Mouse (Mus musculus): ENCODE data around the gene Prkg1.

Gene Prkg1

DNA sequence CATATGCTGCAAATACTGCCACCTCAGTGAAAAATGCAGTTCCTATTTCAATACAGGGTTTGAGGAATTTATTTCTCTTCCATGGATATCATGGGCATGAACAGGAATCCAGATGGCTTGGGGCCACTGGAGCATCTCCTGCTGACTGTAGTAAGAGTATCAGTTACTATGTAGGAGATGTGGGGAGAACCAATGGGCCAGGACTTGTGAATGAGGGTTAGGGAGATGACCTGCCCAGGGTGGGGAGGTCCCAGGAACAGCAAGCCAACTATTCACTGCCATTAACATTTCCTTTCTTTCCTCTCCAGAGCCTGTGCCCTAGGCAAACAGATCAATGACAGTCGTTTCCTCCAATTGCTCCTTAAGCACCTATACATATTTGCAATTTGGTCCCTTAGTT lies 593.8 kb downstream of the Prkg1 start:
- DNase-seq (ENCODE audit: low read depth, low spot score), result no peak

DNA sequence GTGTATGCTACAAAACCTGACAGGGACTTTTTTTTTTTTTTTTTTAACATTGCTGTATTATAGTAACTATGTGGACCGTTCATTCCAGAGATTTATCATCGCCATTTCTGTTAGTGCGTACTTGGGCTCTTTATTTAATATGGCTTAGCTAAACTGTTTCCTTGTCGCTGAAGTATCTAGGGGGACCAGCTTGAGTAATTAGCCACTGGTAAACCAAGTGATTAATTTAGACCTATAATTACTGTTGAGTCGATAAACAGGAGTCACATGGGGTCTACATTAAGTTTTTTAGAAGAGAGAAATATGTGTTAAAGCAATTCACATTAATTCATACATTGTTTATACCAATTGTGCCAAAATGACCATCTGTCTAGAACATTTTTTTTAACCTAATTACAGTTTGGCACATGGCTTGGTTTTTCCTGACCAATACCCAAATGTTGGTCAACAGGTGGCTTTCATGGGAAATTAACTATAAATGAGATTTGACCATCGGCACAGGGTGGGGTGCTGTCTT lies 605.8 kb downstream of the Prkg1 start:
- DNase-seq (ENCODE audit: low read depth, low spot score), result no peak

DNA sequence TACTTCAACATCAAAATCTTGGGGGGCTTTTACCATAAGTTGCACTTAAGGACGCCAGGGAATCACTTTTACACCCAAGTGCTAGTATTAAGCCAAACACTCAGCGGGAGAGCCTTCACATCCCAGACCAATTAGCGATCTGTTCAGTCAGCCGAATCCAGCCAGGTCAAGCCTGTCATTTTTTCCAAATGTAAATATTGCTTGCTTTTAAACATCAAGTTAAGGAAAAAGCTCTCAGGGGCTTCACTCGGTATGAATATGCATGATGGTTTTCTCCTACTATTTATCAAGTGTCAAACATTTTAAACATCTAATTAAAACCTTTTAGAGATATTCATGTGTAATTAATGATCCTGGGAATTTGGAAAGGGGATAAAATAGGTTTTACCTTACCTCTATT lies 611.4 kb downstream of the Prkg1 start:
- DNase-seq (ENCODE audit: low read depth, low spot score), result no peak

DNA sequence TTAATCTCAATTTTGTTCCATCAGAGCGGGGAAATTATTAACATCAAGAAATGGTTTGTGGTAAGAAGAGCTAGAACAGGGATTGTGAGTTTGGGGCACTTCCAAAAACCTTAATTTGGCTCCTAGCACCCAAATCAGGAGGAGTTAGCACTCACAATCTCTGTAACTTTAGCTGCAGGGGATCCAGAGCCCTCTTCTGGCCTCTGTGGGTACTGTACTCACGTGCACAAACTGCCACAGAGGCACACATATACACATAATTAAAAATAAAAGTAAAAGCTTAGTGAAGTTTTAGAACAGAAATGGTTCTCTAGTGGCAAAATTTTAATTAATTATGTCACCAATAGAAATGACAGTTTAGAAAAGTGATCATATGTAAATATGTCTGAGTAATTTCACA lies 614.9 kb downstream of the Prkg1 start:
- no peak for DNase-seq (ENCODE audit: low read depth, low spot score)

DNA sequence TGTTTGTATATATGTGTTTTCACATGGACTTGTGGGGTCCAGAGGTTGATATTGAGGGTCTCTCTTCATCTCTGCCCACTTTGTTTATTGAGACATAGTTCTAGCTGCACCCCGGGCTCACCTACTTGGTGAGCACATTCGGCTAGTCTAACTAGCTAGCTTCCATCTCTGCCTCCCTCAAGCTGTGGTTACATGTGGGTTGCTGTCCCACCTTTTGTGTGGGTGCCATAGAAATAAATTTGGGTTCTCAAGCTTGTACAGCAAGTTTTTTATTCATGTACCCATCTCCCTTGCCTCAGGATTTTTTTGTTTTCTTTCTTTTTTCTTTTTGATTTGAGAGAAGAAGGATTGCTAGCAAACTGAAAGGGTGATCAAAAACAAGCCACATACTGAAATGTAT lies 617.4 kb downstream of the Prkg1 start:
- DNase-seq (ENCODE audit: low read depth, low spot score), result no peak

DNA sequence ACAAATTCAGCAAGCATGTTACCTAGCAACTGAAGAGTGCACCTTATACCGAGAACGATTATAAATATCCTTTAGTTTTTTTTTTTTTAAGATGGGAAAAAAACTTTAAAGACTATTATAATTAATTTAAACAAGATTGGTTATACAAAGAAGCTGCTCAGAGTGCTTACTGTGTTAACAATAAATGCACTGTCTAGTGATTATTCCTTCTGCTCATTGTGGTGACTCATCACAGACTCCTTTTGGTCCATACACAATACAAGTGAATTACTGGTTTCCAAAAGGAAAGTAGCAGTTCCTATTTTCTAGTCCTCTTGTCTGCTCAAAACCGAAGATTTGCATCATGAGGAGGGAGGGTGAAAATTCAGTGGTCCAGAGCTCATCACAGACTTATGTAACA lies 618.7 kb downstream of the Prkg1 start:
- DNase-seq (ENCODE audit: low read depth, low spot score), result no peak

DNA sequence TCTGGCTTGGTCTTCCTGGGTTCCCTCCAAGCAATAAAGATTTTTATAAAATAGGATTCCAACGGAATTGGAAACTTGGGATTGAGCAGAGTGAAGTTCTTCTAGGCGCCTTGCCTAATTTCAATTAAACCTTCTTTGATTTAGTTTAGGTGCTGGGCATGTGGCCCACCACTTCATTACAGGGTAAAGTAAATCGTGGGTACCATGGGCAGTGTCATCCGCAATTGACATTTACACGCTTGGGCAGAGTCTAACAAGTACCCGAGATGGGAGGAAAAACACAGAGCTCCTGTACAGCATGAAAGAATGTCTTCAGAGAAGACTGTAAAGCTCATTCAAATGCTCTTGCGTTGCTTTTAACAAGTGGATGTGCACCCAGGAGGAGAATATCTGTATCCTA lies 622.9 kb downstream of the Prkg1 start:
- no peak for DNase-seq (ENCODE audit: low read depth, low spot score)

DNA sequence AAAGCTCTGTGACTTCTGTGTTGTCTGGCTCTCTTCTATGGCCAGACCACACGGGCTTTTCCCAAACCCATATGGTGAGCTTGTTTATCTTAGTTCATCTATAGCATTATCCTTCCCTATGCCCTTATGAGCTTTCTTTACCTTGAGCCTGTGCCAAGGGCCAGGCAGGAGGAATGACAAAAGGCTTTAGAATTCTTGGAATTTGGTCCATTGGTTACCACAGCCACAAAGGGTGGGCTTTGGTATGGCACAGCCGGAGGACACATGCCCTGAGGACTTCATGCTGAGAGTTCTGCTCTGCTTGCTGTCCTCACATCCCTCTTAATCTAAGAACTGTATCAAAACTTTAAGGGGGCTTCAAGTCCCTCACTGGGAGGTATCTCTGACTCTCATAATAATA lies 628.5 kb downstream of the Prkg1 start:
- no peak for DNase-seq (ENCODE audit: low read depth, low spot score)

DNA sequence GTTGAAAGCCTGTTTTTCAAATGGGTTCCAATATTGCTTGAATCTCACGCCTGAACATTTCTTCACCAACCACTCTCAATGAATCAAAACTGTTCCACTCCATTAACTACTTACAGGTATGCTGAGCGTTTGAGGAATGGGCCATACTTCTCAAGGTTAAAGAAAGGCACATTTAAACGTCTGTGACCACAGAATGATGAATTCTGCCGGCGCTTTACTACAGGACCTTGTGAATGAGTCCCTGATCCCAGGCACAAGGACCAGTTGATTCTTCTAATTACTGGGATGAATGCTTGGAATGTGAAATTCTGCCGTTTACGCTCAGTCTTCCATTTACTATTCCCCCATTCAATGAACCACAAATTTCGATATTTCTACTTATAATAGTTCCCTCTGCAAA lies 632.2 kb downstream of the Prkg1 start:
- no peak for DNase-seq (ENCODE audit: low read depth, low spot score)

DNA sequence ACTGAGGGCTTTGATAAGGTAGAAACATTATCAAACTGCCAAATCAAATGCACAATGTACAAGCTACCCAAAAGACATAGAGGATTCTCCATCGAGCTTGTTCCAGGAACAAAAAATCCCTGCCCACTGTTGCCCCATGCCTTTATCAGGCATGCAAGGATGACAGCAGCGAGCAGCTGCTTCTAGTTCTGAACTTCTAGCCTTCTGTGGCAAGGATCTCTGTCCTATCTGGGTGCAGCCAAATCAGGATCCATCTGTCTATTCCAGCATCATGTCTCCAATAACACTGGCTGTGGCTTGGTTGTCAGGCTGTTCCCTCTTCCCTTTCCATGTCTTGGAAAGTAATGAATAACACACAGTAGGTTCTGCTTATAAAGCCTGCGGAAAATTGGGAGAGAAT lies 640.2 kb downstream of the Prkg1 start:
- DNase-seq (ENCODE audit: low read depth, low spot score), result no peak

DNA sequence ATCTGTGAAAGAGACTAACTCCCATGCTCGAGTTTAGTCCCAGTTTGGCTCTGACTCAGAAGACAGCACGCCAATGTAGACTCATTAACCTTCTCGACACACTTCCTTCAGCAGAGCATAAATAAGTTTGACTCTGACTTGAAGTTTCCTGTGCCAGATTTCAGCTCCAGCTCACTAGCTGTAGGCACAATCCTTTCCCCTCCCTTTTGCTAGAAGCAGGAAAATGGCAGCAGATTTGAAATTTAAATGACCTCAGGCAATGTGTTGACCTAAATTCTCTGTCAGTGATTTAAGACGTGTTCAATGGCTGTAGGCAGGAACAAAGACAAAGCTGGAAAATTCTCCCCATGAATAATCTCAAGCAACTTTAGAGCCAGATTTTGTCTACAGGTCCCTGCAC lies 650.1 kb downstream of the Prkg1 start:
- DNase-seq (ENCODE audit: low read depth, low spot score), result no peak

DNA sequence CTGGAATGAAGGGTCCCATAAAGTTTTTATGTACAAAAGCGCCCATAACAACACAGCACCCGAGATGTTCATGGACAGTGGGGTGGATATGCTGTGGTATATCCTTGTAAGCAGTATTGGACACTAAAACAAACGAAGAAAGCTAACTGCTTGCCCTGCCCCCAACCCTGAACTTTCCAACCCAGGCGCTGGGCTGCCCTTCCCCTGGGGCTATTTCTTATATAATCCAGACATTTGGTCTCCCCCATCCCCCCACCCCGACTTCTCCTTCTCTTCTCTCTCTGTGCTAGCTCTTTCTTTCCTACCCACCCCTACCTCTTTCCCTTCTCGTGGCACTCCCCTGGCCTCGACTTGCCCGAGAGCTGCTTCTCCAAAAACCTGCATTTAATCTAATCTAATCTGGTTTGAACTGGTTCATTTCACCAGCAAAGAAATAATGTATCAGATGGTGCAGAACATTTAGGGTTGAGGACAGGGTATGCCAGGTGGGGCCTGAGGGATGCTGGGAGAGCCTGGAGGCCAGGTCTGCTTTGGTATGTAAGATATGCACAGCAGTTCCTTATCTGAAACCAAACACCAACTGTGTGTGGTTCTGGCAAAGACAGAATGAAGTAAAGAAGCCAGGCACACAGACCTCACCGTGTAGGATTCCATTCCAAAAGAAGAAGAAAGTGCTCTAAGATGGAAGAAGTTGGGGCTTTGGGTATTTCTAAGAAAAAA lies 657.8 kb downstream of the Prkg1 start:
- no peak for DNase-seq (ENCODE audit: low read depth, low spot score)

DNA sequence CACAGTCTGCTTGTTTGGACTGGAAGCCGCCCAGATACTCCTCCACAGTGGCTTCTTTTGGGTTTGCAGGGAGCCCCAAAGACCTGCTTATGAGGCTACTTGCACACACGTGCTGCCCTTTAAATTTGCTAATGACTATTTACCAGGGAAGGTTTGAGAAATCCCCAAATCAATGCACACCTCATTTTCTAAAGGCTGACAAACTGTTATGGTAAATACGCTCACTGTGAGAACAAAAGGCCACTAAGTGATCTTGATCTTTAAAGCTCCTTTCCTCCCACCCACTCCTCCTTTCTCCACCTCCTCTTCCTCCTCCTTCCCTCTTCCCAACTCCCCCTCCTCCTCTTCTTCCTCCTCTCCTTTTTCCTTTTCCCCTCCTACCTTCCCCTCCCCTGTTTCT lies 658.8 kb downstream of the Prkg1 start:
- no peak for DNase-seq (ENCODE audit: low read depth, low spot score)

DNA sequence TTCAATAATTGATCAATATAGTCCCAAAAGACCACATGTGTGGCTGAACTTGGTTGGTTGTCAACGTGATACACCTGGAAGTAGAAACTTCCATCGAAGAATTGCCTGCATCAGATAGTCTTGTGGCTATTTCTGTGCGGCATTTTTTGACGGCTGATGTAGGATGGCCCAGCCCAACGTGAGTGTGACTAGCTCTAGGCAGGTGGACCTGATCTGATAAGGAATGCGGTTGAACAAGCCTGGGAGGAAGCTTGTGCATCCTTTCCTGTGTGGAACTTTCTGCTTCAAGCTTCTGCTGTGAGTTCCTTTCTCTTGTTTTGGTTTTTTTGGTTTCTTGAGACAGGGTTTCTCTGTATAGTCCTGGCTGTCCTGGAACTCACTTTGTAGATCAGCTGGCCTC lies 660.1 kb downstream of the Prkg1 start:
- DNase-seq (ENCODE audit: low read depth, low spot score), result no peak

DNA sequence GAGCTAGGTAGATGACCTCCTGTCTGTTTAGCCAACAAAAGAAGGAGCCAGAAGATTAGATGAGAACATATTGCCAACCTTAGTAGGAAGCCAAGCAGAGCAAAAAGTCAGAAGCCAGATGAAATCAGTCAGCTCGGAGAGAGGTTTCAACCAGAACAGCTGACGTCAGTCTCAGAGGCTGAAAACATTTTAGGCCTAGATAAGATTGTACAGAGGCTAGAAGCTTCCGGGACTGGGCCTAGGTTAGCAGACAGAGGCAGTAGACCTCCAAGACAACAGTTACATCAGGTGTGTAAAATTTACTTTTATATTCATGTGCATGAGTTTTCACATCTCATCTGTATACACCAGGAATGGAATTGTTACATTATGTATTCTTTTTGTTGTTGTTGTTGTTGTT lies 665.5 kb downstream of the Prkg1 start:
- no peak for DNase-seq (ENCODE audit: low read depth, low spot score)

DNA sequence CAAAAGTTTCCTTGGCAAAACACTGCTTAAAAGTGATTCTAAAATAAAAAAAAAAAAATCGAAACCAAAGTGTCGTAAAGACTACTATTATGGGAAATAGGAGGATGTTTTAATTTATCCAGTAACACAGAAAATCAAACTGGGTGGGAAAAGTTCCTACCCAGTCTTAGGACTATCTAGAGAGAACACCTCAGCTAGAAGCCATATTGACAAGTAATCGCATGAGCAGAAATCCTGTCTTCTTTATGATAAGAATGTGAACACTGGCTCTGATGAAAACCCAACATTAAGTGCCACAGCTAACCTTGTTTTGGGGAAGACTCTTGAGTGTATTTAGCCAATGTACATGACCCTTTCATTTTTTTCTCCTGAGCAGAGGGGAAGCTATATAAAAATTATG lies 667.0 kb downstream of the Prkg1 start:
- DNase-seq (ENCODE audit: low read depth, low spot score), result no peak

DNA sequence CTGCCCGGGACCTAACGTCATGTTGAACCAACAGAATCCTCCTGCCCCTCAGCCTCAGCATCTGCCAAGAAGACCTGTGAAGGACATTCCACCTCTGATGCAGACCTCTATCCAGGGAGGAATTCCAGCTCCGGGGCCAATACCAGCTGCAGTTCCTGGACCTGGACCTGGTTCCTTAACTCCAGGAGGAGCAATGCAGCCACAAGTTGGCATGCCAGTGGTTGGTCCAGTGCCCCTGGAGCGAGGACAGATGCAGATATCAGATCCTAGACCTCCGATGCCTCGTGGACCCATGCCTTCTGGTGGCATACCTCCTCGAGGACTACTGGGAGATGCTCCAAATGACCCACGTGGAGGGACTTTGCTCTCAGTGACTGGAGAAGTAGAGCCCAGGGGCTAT lies 681.1 kb downstream of the Prkg1 start:
- DNase-seq (ENCODE audit: low read depth, low spot score), result no peak

DNA sequence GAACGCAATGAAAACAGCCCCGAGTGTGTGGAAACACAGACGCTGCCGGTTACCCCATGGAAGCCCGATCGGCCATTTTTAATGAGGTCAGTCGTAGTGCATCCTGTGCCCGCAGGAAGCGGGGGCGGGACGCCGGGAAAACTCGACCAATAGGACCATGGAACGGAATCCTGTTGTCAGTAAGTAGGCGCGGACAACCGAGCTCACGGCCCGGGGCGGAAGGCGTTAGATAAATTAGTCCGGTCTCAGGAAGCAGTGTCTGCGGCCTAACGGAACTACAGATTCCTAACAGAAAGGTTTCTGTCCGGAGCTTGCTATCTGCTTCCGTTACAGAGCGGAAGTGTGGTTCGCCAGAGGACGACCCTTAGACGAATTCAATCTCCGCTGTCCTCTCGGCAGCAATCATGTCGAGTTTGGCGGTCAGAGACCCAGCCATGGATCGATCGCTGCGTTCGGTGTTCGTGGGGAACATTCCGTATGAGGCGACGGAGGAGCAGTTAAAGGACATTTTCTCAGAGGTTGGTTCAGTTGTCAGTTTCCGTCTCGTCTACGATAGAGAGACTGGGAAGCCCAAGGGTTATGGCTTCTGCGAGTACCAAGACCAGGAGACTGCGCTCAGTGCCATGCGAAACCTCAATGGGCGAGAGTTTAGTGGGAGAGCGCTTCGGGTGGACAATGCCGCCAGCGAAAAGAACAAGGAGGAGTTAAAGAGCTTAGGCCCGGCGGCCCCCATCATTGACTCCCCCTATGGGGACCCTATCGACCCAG lies 682.0 kb downstream of the Prkg1 start, which contains the start of gene Cstf2t:
Gene Cstf2t, plus strand, starts transcription at position 176 of the 768 bp plus-strand sequence.
- DNase-seq (ENCODE audit: low read depth, low spot score), result peak; percentile 91

DNA sequence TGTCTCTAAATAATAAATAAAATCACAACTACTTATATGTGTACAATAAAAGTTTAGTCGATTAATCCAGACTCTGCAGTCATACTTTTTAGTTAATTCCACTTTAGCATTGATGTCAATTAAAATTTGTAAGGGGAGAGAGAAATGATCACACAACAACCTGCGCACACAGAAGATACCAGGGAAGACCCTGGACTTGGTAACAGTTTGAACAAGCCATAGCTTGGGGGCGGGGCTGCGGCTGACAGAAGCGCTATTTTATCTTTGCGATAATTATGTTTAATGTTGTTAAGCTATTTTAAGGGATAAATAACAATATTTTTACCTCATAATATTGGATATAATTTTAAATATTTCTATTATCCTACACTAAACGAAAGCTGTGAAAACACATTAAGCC lies 682.6 kb downstream of the Prkg1 start:
- no peak for DNase-seq (ENCODE audit: low read depth, low spot score)

DNA sequence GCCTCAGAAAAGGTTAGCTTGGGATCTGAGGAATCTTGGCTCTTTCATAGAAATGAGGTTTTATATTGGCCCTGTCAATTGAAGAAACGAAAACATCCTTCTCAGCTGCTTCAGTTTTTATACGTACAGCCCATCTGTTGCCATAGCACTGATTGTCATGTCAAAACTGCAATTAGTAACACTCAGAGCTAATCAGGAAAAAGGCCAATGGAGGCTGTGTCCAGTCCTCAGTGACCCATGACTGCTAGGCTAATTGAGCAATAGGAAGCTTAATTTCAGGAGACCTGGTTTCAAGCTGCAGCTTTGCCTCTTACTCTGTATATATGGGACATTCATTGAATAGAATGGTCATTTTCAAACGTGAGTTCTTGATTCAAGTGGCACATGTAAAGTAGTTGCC lies 686.6 kb downstream of the Prkg1 start:
- DNase-seq (ENCODE audit: low read depth, low spot score), result no peak

DNA sequence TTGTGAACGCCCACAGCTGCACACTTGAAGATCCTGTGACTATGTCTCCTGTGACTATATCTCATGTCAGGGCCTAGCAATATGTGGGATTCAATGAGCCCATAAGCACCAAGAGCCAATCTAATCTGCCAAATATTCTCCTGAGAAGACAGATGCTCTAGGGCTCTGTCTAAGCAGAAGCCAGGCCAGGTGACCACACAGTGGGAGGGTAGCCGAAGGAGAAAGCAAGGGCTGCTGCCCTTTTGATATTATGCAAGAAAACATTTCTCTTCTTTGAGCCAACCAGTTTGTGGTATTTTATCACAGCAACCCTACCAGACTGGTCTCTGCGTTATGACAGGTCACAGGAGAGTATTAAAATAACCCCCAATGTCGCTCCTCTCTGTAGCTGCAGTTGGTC lies 688.7 kb downstream of the Prkg1 start:
- DNase-seq (ENCODE audit: low read depth, low spot score), result no peak

DNA sequence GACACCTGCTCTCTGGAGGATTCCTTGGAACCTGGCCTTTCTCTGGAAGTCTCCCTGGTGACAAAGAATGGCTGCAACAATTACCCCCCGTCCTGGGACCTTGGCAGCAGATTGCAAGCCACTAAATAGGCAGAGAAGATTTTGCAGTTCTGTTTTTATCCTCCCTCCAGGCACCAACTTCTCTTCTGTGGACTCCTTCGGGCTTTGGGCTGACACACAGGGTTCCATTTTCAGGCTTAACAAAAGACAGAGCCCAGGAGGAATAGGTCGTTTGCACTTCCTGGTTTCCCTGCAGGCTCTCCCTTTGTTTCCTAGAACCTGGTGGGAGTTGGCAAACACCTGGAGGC lies 690.1 kb downstream of the Prkg1 start:
- DNase-seq (ENCODE audit: low read depth, low spot score), result no peak

Measured in A20 (cell line).